Mouse (Mus musculus): ENCODE data around the gene Gm13283. TPM values are rescaled to one million over a fixed set of nuclear protein-coding genes. Genes with fewer than 3 reads are reported as not detected.

The Gm13283 gene
- polyA plus RNA-seq (2014; fragmentation: Illumina TruSeq; extraction: RNeasy Lipid Tissue Mini Kit (QIAGEN cat#74804); ENCODE audit: low read depth, low replicate concordance), result not detected

DNA sequence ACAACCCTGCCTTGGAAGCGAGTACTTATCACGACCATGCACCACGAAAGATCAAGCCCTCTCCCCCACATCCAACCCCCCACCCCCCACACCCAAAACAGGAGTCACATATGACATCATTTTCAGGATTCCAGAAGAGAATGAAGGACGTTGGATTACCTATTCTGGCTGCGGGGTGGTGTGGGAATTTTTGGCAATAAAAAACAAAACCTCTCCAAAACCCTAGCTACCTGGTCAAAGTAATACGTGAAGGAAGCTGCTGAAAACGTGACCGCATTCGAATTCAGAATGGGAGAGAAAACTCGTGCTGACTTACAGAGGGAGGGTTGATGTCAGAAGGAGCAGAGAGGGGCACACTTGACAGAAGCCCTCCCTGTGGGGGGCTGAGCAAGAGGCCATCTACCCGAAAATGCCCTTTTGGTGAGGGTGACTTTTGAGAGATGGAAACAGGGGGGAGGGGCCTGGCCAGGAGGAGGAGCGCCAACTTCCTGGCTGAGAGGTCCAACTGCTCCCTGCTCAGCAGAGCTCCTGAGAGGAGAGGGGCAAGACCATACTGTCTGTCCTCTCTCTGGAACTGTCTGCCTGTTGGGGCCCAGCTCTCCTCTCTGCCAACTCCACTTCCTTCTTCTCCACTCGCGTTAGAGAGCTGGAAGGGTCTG is at the start of gene Gm13283:
Gene Gm13283 (plus strand): TSS at position 510 of the 659 bp plus-strand sequence.

DNA sequence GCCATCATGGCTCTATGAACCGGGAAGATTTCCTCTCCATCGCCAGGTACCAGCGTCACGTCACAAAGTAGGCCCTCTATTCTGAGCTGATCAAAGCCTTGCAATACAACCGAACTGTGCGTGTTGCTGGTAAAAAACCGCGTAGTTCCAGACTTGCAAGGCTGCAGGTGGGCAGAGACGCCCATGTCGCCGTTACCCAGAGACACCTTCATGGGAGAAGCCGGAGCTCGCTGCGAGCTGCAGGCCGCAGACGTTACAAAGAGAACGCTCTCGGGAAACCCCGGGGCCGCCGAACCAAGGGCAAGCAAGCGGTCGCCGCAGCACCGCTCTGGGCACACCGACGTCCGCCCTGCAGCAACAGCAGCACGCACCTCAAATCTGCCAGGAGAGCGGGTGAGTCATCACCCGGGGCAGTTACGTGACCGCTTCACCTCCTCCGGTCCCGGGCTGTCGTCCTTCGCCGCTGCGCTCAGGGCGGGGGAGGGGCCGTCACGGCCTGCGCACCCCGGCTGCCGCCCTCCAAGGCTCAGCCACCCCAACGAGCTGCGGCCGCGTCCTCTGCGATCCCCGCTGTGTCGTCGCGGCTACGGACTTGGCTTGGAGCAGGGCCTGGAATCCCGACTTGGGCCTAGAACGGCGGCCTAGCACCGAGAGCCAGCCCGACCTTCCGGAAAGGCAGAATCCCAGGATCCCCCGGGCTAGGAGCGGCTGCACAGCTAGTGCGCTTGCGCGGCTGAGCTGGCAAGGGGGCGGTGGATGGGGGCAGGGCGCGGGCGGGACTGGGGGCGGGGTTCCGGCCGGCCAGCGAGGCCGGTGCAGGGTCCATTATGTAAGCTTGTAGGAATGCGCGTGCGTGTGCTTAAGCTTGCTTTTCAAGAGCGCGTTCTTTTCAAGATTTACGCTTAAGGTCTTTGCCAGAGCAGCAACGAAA is 37.9 kb upstream of the Gm13283 start, which contains the start of the genes Gm26566 and Klhl9:
Gene Gm26566 (plus strand): TSS at position 15 of the 931 bp plus-strand sequence.
Gene Klhl9 (minus strand): TSS at position 675 of the 931 bp plus-strand sequence.

DNA sequence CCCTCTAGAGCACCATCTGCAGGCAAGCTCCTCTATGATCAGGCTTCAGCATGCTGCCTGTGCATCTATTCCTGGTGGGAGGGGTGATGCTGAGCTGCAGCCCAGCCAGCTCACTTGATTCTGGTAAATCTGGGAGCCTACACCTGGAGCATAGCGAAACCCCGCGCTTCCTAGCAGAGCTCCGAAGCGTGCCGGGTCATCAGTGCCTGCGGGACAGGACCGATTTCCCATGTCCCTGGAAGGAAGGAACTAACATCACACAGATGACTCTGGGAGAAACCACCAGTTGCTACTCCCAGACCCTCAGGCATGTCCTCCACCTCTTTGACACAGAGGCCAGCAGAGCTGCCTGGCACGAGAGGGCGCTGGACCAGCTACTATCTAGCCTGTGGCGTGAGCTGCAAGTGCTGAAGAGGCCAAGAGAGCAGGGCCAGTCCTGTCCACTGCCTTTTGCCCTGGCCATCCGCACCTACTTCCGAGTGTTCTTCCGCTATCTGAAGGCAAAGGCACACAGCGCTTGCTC is 5.0 kb upstream of the Gm13283 start, which contains the start of gene Gm13271:
Gene Gm13271 (plus strand): TSS at position 51 of the 523 bp plus-strand sequence.

DNA sequence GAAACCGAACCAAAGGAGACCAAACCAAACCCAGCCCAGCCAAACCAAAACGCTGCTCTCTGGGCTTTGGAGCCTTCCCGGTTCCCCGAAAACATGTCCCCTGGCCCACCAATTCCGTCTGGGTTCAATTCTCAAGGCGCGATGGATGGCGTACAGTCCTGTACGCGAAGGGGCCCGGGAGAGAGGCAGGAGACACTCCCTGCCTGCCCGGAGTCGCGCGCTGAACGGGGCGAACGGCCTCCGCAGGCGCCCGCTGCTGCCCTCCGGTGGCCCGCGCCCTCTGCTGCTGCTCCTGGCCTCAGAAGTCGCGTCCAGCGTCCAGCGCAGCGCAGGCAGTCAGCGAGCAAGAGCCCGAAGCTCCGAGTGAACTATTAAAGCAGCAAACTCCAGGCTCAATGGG is 13.6 kb downstream of the Gm13283 start, which contains the start of gene Gm13290:
Gene Gm13290 (plus strand): TSS at position 301 of the 400 bp plus-strand sequence.

DNA sequence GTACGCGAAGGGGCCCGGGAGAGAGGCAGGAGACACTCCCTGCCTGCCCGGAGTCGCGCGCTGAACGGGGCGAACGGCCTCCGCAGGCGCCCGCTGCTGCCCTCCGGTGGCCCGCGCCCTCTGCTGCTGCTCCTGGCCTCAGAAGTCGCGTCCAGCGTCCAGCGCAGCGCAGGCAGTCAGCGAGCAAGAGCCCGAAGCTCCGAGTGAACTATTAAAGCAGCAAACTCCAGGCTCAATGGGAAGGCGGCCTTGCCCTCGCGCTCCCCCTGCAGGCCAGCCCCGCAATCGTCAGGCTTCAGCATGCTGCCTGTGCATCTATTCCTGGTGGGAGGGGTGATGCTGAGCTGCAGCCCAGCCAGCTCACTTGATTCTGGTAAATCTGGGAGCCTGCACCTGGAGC is 16.7 kb downstream of the Gm13283 start, which contains the start of gene Gm13289:
Gene Gm13289 (plus strand): TSS at position 301 of the 400 bp plus-strand sequence.

DNA sequence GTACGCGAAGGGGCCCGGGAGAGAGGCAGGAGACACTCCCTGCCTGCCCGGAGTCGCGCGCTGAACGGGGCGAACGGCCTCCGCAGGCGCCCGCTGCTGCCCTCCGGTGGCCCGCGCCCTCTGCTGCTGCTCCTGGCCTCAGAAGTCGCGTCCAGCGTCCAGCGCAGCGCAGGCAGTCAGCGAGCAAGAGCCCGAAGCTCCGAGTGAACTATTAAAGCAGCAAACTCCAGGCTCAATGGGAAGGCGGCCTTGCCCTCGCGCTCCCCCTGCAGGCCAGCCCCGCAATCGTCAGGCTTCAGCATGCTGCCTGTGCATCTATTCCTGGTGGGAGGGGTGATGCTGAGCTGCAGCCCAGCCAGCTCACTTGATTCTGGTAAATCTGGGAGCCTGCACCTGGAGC is 19.6 kb downstream of the Gm13283 start, which contains the start of gene Gm13272:
Gene Gm13272 (plus strand): TSS at position 301 of the 400 bp plus-strand sequence.

DNA sequence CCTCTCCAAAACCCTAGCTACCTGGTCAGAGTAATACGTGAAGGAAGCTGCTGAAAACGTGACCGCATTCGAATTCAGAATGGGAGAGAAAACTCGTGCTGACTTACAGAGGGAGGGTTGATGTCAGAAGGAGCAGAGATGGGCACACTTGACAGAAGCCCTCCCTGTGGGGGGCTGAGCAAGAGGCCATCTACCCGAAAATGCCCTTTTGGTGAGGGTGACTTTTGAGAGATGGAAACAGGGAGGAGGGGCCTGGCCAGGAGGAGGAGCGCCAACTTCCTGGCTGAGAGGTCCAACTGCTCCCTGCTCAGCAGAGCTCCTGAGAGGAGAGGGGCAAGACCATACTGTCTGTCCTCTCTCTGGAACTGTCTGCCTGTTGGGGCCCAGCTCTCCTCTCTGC is 21.9 kb downstream of the Gm13283 start, which contains the start of gene Ifnz:
Gene Ifnz (plus strand): TSS at position 301 of the 400 bp plus-strand sequence.

DNA sequence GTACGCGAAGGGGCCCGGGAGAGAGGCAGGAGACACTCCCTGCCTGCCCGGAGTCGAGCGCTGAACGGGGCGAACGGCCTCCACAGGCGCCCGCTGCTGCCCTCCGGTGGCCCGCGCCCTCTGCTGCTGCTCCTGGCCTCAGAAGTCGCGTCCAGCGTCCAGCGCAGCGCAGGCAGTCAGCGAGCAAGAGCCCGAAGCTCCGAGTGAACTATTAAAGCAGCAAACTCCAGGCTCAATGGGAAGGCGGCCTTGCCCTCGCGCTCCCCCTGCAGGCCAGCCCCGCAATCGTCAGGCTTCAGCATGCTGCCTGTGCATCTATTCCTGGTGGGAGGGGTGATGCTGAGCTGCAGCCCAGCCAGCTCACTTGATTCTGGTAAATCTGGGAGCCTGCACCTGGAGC is 25.5 kb downstream of the Gm13283 start, which contains the start of gene Gm13276:
Gene Gm13276 (plus strand): TSS at position 301 of the 400 bp plus-strand sequence.

DNA sequence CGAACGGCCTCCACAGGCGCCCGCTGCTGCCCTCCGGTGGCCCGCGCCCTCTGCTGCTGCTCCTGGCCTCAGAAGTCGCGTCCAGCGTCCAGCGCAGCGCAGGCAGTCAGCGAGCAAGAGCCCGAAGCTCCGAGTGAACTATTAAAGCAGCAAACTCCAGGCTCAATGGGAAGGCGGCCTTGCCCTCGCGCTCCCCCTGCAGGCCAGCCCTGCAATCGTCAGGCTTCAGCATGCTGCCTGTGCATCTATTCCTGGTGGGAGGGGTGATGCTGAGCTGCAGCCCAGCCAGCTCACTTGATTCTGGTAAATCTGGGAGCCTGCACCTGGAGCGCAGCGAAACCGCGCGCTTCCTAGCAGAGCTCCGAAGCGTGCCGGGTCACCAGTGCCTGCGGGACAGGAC is 28.5 kb downstream of the Gm13283 start, which contains the start of gene Gm13277:
Gene Gm13277 (plus strand): TSS at position 231 of the 400 bp plus-strand sequence.

DNA sequence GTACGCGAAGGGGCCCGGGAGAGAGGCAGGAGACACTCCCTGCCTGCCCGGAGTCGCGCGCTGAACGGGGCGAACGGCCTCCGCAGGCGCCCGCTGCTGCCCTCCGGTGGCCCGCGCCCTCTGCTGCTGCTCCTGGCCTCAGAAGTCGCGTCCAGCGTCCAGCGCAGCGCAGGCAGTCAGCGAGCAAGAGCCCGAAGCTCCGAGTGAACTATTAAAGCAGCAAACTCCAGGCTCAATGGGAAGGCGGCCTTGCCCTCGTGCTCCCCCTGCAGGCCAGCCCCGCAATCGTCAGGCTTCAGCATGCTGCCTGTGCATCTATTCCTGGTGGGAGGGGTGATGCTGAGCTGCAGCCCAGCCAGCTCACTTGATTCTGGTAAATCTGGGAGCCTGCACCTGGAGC is 31.3 kb downstream of the Gm13283 start, which contains the start of gene Gm13278:
Gene Gm13278 (plus strand): TSS at position 301 of the 400 bp plus-strand sequence.

DNA sequence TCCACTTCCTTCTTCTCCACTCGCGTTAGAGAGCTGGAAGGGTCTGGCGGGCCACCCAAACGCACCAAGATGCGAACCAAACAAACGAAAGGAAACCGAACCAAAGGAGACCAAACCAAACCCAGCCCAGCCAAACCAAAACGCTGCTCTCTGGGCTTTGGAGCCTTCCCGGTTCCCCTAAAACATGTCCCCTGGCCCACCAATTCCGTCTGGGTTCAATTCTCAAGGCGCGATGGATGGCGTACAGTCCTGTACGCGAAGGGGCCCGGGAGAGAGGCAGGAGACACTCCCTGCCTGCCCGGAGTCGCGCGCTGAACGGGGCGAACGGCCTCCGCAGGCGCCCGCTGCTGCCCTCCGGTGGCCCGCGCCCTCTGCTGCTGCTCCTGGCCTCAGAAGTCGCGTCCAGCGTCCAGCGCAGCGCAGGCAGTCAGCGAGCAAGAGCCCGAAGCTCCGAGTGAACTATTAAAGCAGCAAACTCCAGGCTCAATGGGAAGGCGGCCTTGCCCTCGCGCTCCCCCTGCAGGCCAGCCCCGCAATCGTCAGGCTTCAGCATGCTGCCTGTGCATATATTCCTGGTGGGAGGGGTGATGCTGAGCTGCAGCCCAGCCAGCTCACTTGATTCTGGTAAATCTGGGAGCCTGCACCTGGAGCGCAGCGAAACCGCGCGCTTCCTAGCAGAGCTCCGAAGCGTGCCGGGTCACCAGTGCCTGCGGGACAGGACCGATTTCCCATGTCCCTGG is 34.2 kb downstream of the Gm13283 start, which contains the start of gene Gm13275:
Gene Gm13275 (plus strand): TSS at position 552 of the 740 bp plus-strand sequence.

DNA sequence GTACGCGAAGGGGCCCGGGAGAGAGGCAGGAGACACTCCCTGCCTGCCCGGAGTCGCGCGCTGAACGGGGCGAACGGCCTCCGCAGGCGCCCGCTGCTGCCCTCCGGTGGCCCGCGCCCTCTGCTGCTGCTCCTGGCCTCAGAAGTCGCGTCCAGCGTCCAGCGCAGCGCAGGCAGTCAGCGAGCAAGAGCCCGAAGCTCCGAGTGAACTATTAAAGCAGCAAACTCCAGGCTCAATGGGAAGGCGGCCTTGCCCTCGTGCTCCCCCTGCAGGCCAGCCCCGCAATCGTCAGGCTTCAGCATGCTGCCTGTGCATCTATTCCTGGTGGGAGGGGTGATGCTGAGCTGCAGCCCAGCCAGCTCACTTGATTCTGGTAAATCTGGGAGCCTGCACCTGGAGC is 37.2 kb downstream of the Gm13283 start, which contains the start of gene Gm13279:
Gene Gm13279 (plus strand): TSS at position 301 of the 400 bp plus-strand sequence.

DNA sequence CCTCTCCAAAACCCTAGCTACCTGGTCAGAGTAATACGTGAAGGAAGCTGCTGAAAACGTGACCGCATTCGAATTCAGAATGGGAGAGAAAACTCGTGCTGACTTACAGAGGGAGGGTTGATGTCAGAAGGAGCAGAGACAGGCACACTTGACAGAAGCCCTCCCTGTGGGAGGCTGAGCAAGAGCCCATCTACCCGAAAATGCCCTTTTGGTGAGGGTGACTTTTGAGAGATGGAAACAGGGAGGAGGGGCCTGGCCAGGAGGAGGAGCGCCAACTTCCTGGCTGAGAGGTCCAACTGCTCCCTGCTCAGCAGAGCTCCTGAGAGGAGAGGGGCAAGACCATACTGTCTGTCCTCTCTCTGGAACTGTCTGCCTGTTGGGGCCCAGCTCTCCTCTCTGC is 39.4 kb downstream of the Gm13283 start, which contains the start of gene Gm13285:
Gene Gm13285 (plus strand): TSS at position 301 of the 400 bp plus-strand sequence.

DNA sequence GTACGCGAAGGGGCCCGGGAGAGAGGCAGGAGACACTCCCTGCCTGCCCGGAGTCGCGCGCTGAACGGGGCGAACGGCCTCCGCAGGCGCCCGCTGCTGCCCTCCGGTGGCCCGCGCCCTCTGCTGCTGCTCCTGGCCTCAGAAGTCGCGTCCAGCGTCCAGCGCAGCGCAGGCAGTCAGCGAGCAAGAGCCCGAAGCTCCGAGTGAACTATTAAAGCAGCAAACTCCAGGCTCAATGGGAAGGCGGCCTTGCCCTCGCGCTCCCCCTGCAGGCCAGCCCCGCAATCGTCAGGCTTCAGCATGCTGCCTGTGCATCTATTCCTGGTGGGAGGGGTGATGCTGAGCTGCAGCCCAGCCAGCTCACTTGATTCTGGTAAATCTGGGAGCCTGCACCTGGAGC is 43.0 kb downstream of the Gm13283 start, which contains the start of gene Gm13287:
Gene Gm13287 (plus strand): TSS at position 301 of the 400 bp plus-strand sequence.

DNA sequence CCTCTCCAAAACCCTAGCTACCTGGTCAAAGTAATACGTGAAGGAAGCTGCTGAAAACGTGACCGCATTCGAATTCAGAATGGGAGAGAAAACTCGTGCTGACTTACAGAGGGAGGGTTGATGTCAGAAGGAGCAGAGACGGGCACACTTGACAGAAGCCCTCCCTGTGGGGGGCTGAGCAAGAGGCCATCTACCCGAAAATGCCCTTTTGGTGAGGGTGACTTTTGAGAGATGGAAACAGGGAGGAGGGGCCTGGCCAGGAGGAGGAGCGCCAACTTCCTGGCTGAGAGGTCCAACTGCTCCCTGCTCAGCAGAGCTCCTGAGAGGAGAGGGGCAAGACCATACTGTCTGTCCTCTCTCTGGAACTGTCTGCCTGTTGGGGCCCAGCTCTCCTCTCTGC is 45.3 kb downstream of the Gm13283 start, which contains the start of gene Gm13288:
Gene Gm13288 (plus strand): TSS at position 301 of the 400 bp plus-strand sequence.

Other genes with a start within 250 kb of the Gm13283 start
- gene Ifnb1, start 237.3 kb upstream of the Gm13283 start, polyA plus RNA-seq (2014; fragmentation: Illumina TruSeq; extraction: RNeasy Lipid Tissue Mini Kit (QIAGEN cat#74804); ENCODE audit: low read depth, low replicate concordance), result not detected
- gene Ifna15, start 201.9 kb upstream of the Gm13283 start, polyA plus RNA-seq (2014; fragmentation: Illumina TruSeq; extraction: RNeasy Lipid Tissue Mini Kit (QIAGEN cat#74804); ENCODE audit: low read depth, low replicate concordance), result not detected
- not detected for gene Ifna14, start 188.3 kb upstream of the Gm13283 start, polyA plus RNA-seq (2014; fragmentation: Illumina TruSeq; extraction: RNeasy Lipid Tissue Mini Kit (QIAGEN cat#74804); ENCODE audit: low read depth, low replicate concordance)
- gene Ifna9, start 167.7 kb upstream of the Gm13283 start, polyA plus RNA-seq (2014; fragmentation: Illumina TruSeq; extraction: RNeasy Lipid Tissue Mini Kit (QIAGEN cat#74804); ENCODE audit: low read depth, low replicate concordance), result not detected
- gene Ifna12, start 156.7 kb upstream of the Gm13283 start, polyA plus RNA-seq (2014; fragmentation: Illumina TruSeq; extraction: RNeasy Lipid Tissue Mini Kit (QIAGEN cat#74804); ENCODE audit: low read depth, low replicate concordance), result not detected
- not detected for gene C87499, start 125.7 kb upstream of the Gm13283 start, polyA plus RNA-seq (2014; fragmentation: Illumina TruSeq; extraction: RNeasy Lipid Tissue Mini Kit (QIAGEN cat#74804); ENCODE audit: low read depth, low replicate concordance)
- not detected for gene Ifna13, start 115.7 kb upstream of the Gm13283 start, polyA plus RNA-seq (2014; fragmentation: Illumina TruSeq; extraction: RNeasy Lipid Tissue Mini Kit (QIAGEN cat#74804); ENCODE audit: low read depth, low replicate concordance)
- gene Ifna16, start 83.2 kb upstream of the Gm13283 start, polyA plus RNA-seq (2014; fragmentation: Illumina TruSeq; extraction: RNeasy Lipid Tissue Mini Kit (QIAGEN cat#74804); ENCODE audit: low read depth, low replicate concordance), result not detected
- gene Ifna2, start 76.2 kb upstream of the Gm13283 start, polyA plus RNA-seq (2014; fragmentation: Illumina TruSeq; extraction: RNeasy Lipid Tissue Mini Kit (QIAGEN cat#74804); ENCODE audit: low read depth, low replicate concordance), result not detected
- not detected for gene Ifnab, start 68.8 kb upstream of the Gm13283 start, polyA plus RNA-seq (2014; fragmentation: Illumina TruSeq; extraction: RNeasy Lipid Tissue Mini Kit (QIAGEN cat#74804); ENCODE audit: low read depth, low replicate concordance)
- 0.62 TPM for gene Gm26566, start 38.3 kb upstream of the Gm13283 start, polyA plus RNA-seq (2014; fragmentation: Illumina TruSeq; extraction: RNeasy Lipid Tissue Mini Kit (QIAGEN cat#74804); ENCODE audit: low read depth, low replicate concordance)
- 33.9 TPM for gene Klhl9, start 37.7 kb upstream of the Gm13283 start, polyA plus RNA-seq (2014; fragmentation: Illumina TruSeq; extraction: RNeasy Lipid Tissue Mini Kit (QIAGEN cat#74804); ENCODE audit: low read depth, low replicate concordance)
- gene Gm13271, start 5.3 kb upstream of the Gm13283 start, polyA plus RNA-seq (2014; fragmentation: Illumina TruSeq; extraction: RNeasy Lipid Tissue Mini Kit (QIAGEN cat#74804); ENCODE audit: low read depth, low replicate concordance), result not detected
- not detected for gene Gm13290, start 13.7 kb downstream of the Gm13283 start, polyA plus RNA-seq (2014; fragmentation: Illumina TruSeq; extraction: RNeasy Lipid Tissue Mini Kit (QIAGEN cat#74804); ENCODE audit: low read depth, low replicate concordance)
- not detected for gene Gm13289, start 16.8 kb downstream of the Gm13283 start, polyA plus RNA-seq (2014; fragmentation: Illumina TruSeq; extraction: RNeasy Lipid Tissue Mini Kit (QIAGEN cat#74804); ENCODE audit: low read depth, low replicate concordance)
- gene Gm13272, start 19.7 kb downstream of the Gm13283 start, polyA plus RNA-seq (2014; fragmentation: Illumina TruSeq; extraction: RNeasy Lipid Tissue Mini Kit (QIAGEN cat#74804); ENCODE audit: low read depth, low replicate concordance), result not detected
- not detected for gene Ifnz, start 22.0 kb downstream of the Gm13283 start, polyA plus RNA-seq (2014; fragmentation: Illumina TruSeq; extraction: RNeasy Lipid Tissue Mini Kit (QIAGEN cat#74804); ENCODE audit: low read depth, low replicate concordance)
- not detected for gene Gm13276, start 25.6 kb downstream of the Gm13283 start, polyA plus RNA-seq (2014; fragmentation: Illumina TruSeq; extraction: RNeasy Lipid Tissue Mini Kit (QIAGEN cat#74804); ENCODE audit: low read depth, low replicate concordance)
- gene Gm13277, start 28.5 kb downstream of the Gm13283 start, polyA plus RNA-seq (2014; fragmentation: Illumina TruSeq; extraction: RNeasy Lipid Tissue Mini Kit (QIAGEN cat#74804); ENCODE audit: low read depth, low replicate concordance), result not detected
- gene Gm13278, start 31.4 kb downstream of the Gm13283 start, polyA plus RNA-seq (2014; fragmentation: Illumina TruSeq; extraction: RNeasy Lipid Tissue Mini Kit (QIAGEN cat#74804); ENCODE audit: low read depth, low replicate concordance), result not detected
- not detected for gene Gm13275, start 34.4 kb downstream of the Gm13283 start, polyA plus RNA-seq (2014; fragmentation: Illumina TruSeq; extraction: RNeasy Lipid Tissue Mini Kit (QIAGEN cat#74804); ENCODE audit: low read depth, low replicate concordance)
- not detected for gene Gm13279, start 37.3 kb downstream of the Gm13283 start, polyA plus RNA-seq (2014; fragmentation: Illumina TruSeq; extraction: RNeasy Lipid Tissue Mini Kit (QIAGEN cat#74804); ENCODE audit: low read depth, low replicate concordance)
- not detected for gene Gm13285, start 39.5 kb downstream of the Gm13283 start, polyA plus RNA-seq (2014; fragmentation: Illumina TruSeq; extraction: RNeasy Lipid Tissue Mini Kit (QIAGEN cat#74804); ENCODE audit: low read depth, low replicate concordance)
- gene Gm13287, start 43.1 kb downstream of the Gm13283 start, polyA plus RNA-seq (2014; fragmentation: Illumina TruSeq; extraction: RNeasy Lipid Tissue Mini Kit (QIAGEN cat#74804); ENCODE audit: low read depth, low replicate concordance), result not detected
- gene Gm13288, start 45.4 kb downstream of the Gm13283 start, polyA plus RNA-seq (2014; fragmentation: Illumina TruSeq; extraction: RNeasy Lipid Tissue Mini Kit (QIAGEN cat#74804); ENCODE audit: low read depth, low replicate concordance), result not detected
- not detected for gene Ifna7, start 56.1 kb downstream of the Gm13283 start, polyA plus RNA-seq (2014; fragmentation: Illumina TruSeq; extraction: RNeasy Lipid Tissue Mini Kit (QIAGEN cat#74804); ENCODE audit: low read depth, low replicate concordance)
- not detected for gene Ifna11, start 59.8 kb downstream of the Gm13283 start, polyA plus RNA-seq (2014; fragmentation: Illumina TruSeq; extraction: RNeasy Lipid Tissue Mini Kit (QIAGEN cat#74804); ENCODE audit: low read depth, low replicate concordance)
- not detected for gene Ifna6, start 67.3 kb downstream of the Gm13283 start, polyA plus RNA-seq (2014; fragmentation: Illumina TruSeq; extraction: RNeasy Lipid Tissue Mini Kit (QIAGEN cat#74804); ENCODE audit: low read depth, low replicate concordance)
- gene Ifna5, start 75.4 kb downstream of the Gm13283 start, polyA plus RNA-seq (2014; fragmentation: Illumina TruSeq; extraction: RNeasy Lipid Tissue Mini Kit (QIAGEN cat#74804); ENCODE audit: low read depth, low replicate concordance), result not detected
- gene Ifna4, start 81.7 kb downstream of the Gm13283 start, polyA plus RNA-seq (2014; fragmentation: Illumina TruSeq; extraction: RNeasy Lipid Tissue Mini Kit (QIAGEN cat#74804); ENCODE audit: low read depth, low replicate concordance), result not detected
- not detected for gene Ifna1, start 90.0 kb downstream of the Gm13283 start, polyA plus RNA-seq (2014; fragmentation: Illumina TruSeq; extraction: RNeasy Lipid Tissue Mini Kit (QIAGEN cat#74804); ENCODE audit: low read depth, low replicate concordance)
- gene Ifne, start 120.1 kb downstream of the Gm13283 start, polyA plus RNA-seq (2014; fragmentation: Illumina TruSeq; extraction: RNeasy Lipid Tissue Mini Kit (QIAGEN cat#74804); ENCODE audit: low read depth, low replicate concordance), result not detected